Mouse (Mus musculus): ENCODE measurements around the gene Gabra1. TPM values are rescaled to one million over a fixed set of nuclear protein-coding genes. Genes with fewer than 3 reads are reported as not detected.

Gene Gabra1
- not detected for polyA plus RNA-seq (2017; shearing (Covaris generic))

GRCm38 (mm10) chr11:42182825-42183152 lies at the start of gene Gabra1:
Gabra1 (minus strand) TSS chr11:42182930.

Other genes with a start within 250 kb of the Gabra1 start
- gene Gabrg2, start 182.1 kb downstream of the Gabra1 start, polyA plus RNA-seq (2017; shearing (Covaris generic)), result not detected
- gene Gabra6, start 138.1 kb upstream of the Gabra1 start, polyA plus RNA-seq (2017; shearing (Covaris generic)), result not detected
- gene Gabrb2, start 236.8 kb upstream of the Gabra1 start, polyA plus RNA-seq (2017; shearing (Covaris generic)), result not detected